Mouse (Mus musculus) ES-CJ7 (cell line): ENCODE measurements around the gene Ggt6.

Experiments used
- DNase-seq: peaks from one replicate; pipeline ENCODE4 v3.0.0; 2011; ENCODE audit warnings: low read depth, low spot score

The Ggt6 gene

DNA sequence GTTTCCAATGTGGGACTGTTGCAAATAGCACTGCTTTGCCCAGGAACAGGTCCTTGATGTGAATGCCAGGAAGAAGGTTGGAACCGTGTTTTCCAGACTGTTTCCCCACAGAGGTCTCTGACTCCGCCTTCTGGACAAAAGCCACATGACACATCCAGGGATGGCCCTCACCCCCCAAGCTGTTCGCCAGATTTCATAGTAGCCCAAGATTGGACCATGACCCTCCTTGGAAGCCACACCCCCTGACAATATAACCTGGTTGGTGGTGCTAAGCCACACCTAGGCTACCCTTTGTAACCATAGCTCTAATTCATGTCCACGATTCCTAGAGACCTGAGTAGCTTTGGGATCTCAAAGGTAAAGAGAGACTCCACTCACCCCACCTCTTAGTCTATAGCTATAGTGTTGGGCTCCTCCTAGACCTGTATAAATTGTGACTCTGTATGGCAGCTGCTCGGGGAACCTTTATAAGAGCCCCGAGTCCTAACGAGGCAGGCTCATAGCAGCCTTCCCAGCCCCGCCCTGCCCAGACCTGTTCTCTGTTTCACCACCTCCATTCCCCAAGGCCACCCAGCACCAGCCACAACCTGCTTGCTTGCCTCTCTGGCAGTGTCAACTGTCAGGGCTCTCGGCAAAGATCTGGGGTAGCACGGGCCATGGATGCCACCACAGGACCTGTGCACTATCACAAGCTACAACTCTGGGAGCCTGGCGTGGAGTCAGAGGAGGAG lies at the start of gene Ggt6:
TSS of gene Ggt6 (plus strand) at position 564 of the 731 bp plus-strand sequence.
- peak; percentile 85 for DNase-seq

DNA sequence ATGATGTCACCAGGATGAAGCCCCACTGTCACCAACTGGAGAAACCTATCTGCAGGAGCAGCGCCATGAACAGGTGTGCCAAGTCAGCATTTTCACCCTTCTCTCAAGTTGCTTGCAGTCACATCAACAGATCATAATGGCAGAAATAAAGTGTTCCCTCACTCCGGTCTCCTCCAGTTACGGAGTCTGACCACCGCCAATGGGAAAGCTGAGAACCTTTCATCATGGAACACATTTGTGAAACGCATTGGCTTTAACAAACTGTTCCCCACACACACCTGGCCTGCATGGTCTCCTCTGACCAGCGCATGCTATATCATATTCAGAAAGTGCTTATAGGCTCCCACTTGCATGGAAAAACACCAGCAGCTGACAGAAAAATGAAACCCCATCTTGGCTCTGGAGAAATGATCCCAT lies 47.2 kb upstream of the Ggt6 start:
- no peak for DNase-seq

DNA sequence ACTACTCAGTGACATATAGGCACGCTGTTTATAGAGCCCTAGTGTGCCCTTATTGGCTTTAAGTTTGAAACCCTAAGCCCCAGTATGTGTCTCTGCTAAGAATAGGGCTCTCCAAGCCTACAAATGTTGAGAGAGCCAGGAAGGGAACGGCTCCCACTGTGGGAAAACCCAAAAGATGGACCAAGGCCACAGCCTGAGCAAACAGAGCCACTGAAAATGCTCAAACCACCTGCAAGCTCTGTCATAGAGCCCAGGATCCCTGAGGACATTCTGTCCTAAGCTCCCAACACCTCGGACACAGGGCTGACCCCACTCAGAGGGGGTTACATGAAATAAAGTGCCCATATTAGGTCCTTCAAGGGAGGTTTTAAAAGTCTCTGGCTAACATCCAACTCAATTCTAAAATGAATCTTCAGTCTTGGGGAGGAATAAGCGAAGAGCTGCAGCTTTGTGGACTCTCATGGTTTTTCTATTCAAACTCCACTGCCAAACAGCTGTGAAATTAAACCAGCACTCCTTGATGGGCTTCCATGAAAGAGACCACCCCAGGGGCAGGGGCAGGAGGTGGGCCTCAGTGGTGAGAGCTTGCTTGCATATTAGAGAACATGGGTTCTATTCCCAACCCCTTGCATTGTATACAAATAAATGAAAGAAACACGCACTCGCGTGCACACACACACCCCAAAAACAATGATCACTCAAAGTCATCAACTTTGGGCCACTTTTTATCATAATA lies 45.8 kb upstream of the Ggt6 start:
- no peak for DNase-seq

DNA sequence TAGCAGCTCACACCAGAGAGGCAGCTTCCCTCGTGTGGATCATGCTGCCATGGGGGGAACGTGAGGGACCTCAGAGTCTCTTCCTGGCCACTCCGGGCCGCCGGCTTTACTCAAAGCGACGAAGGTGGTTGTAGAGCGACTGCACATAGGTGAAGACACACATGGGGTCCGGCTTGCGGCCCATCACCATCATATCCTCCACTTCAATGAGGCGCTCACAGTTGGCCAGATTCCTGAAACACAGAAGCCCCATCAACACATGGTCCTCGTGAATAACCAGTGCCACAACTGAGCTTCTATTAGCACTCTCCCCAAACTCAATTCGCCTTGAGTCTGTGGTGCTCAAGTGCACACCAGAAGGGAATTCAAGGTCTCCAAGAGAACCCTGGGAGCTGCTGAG lies 44.1 kb upstream of the Ggt6 start:
- DNase-seq, result no peak

DNA sequence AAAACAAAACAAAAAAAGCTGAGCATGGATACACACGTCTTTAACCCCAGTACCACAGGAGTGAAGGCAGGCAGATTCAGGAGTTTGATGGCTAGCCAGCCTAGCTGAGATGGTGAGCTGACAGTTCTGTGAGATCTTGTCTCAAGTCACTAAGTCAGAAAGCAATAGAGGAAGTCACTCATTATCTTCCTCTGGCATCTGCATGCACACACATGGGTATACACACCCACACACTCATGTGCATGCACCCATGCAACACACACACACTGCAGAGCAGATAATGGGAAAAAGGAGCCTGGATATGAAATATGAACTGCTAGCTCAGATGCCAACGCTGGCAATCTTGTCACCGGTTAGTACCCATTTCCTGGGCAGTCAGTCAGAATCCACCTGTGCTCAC lies 42.1 kb upstream of the Ggt6 start:
- DNase-seq, result no peak

DNA sequence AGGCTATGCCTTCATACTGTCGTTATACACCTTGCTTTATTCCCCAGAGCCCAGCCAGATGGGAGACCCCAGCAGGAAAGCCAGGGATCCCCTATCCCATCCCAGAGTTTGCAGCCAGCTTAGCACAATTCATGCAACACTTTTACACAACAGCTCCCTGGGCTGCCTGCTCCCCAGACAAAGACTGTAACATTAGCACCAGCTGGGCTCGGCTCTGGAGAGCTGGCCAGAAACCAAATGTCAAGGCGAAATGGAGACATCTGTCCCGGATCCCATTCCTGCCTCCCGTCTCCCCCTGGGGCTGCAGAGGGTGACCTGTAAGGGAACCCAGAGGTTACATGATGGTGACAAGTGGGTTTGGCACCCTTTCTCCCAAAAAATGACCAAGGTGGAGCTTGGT lies 41.7 kb upstream of the Ggt6 start:
- no peak for DNase-seq

DNA sequence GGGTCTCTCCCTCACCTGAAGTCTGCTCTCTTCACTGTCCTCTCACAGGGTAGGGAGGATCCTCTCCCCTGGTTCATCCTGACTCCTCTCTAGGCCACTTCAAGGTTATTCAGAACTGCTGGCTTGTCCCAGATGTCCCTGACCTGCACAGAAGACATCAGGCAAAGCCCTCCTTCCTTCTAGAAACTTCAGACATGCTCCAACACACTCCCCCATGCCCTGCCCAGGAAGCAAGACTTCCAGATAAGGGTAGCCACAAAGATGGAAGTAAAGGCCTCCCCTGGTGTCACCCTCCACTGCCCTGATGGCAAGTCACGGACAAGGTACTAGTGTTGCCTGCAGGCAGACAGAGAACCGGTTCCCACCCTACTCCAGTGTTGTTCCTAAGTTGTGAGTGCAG lies 40.6 kb upstream of the Ggt6 start:
- DNase-seq, result no peak

DNA sequence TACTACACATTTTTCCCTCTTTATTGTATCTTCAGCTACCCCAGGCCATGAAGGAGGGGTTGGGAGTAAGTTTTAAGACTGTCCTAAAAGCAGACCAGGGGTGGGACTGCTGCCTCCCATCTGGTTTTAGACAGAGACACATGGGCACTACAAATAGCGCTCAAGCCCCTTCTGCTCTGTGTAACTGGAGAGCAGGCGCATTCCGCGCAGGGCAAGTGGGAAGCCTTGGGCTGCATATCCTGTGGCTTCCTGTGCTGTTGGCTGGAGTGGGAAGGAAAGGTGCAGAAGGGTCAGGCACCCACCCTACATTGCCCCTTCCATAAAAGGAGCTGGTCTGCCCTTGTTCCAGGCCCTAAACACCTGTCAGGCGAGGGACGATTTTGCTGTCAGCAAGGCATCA lies 39.7 kb upstream of the Ggt6 start:
- no peak for DNase-seq

DNA sequence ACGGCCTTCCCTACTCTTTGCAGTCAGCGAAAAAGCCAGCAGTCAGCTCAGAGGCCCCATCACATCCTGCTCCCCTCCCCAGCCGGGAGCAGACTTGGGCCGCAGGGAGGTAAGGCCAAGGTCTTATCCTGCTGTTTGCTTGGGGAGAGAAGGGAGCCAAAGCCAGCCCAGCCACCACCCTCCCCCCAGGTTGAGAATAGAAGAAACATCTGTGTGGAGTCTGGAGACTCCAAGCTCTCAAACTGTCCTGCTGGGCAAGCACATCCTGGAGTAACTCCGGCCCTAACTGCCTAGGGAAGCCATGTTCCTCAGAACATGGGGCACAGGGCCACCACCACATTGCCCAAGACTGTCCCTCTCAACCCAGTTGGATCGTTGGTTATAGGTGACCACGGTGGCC lies 38.7 kb upstream of the Ggt6 start:
- DNase-seq, result no peak

DNA sequence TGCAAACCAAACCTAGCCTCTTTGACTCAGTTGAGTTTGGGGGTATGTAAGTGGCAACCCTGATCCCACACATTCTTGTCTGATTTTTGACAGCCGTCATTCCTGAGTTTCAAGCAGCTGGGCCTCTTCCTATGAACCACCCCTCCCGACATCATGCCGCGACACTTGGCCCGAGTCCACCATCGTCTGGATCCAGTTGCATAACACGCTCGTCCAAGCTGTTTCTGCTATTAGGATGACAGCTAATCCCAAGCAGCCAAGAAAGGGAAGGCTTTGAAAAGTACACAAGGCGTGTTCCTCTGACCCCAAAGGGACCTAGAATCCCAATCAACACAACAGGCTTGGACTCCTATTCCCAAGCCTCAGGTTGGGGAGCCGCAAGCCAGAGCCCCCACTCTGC lies 38.3 kb upstream of the Ggt6 start:
- DNase-seq, result no peak

DNA sequence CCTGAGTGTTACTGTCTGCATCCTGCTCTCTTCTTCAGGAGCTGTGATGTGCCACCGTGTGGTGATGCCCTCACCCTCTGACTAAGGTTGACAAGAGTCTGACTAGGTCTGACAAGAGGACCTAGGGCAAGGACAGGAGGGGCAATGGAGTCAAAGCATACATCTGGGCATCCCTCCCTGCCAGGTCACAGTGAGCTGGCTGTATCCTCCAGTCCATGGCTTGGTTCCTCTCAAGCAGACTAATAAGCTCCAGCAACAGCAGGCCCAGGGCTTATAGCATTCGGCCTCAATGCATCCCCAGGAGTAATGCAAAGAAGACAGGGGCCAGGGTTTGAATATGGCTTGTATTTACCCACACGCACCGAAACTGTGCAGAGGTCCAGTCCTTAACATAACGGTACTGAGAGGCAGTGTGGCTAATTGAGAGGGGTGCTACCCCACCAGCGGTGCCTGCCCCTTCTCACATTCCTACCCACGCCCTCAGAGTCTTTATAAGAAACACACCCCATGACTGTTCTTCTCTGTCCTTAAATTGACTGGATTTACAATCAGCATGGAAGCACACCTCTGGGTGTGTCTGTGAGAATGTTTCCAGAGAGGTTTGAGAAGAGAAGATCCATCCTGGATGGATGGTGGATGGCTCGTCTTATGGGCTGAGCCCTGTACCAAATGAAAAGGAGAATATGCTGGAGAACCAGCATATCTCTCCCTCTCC lies 37.4 kb upstream of the Ggt6 start:
- DNase-seq, result no peak

DNA sequence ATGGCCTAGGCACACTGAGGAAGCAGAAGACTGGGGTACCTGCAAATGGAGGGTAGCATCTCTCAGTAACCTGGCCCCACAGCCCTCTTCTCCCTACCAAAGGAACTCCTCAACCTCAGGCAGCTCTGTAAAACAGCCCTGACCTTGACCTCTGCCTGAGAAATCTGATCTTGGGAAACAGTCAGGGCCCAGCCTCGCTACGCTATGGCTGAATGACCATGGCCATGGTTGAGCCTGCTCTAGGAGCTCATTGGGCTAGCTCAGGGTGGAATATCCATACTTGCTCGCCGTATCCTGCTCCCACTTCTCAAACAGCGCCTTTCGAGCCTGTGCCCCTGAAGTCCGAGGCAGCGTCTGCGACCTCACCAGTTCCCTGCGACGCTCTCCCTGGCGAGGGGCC lies 34.3 kb upstream of the Ggt6 start:
- peak; percentile 76 for DNase-seq

DNA sequence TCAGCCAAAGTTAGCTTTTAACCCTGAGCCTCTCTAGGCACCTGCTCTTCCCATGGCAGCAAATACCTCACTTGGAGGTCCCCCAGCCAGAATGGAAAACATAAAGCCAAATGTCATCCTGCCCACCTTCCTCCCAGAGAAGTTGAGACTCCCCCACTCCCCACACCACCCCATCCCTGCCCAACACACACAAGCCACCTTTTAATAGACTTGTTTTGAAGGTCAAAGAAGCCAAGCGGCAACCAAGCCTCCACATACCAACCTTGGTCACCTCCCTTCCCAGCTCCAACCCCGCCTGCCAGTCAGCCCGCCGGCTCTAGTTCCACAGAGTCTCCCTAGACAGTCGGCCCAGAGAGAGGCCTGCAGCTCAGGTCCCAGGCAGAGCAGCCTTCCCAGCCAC lies 33.3 kb upstream of the Ggt6 start:
- DNase-seq, result peak; percentile 81

DNA sequence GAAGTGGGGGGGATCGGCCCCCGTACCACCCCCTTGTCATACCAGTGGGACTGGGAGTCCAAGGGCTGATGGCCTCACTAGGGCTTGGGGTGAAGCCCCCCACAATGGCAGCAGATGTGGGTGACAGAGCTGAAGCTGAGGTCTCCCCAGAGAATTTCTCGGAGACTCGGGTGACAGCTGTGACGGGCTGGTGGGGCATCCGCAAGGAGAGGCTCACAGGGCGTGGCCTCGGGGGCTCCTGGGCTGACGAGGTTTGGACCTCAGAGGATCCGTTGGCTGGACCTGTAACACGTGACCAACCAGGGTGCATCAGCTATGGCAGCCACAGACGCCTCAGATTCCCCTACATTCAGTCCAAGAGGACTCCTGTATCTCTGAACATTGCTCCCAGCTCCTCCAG lies 32.4 kb upstream of the Ggt6 start:
- no peak for DNase-seq

DNA sequence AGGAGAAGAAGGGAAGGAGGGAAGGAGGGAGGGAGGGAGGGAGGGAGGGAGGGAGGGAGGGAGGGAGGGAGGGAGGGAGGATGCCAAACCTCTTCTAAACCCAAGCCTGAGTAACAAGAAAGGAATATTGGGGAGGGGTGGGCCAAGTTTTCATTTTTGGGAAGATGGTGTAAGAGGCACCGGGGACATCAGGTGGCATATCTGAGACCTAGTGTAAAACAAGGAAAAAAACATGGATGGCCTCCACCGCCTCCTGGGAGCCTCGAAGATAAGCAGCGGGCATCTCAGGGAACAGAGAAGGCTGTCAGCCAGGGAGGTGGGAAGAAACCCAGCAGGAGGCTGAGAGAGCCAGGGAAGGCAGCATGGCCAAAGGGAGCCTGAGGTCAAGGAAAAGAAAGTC lies 29.8 kb upstream of the Ggt6 start:
- no peak for DNase-seq

DNA sequence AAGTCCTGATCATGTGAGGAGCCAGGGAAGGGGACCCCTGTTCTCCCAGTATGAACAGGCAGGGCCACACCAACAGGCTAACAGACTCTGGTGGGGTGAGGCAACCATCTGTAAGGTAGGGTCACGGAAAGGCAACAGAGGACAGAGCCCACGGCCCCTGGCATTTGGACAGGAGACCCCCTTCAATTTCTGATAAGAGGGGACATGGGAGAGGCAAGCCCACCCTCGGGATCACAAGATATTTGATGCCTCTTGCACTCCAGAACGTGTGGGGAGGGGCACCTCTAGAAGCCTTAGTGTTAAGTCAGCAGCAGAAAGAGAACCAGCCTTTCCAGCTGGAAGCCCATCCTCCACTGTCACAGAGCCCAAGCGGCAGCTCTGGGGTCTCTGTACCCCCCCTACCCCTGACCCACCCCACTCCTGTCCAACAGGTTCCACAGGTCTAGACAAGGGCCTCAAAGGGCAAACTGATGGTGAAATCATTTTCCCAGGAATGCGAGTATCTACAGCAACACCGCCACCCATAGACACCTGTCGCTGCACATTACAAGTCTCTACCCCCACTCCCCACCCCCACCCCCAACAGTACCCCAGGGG lies 29.1 kb upstream of the Ggt6 start:
- DNase-seq, result no peak

DNA sequence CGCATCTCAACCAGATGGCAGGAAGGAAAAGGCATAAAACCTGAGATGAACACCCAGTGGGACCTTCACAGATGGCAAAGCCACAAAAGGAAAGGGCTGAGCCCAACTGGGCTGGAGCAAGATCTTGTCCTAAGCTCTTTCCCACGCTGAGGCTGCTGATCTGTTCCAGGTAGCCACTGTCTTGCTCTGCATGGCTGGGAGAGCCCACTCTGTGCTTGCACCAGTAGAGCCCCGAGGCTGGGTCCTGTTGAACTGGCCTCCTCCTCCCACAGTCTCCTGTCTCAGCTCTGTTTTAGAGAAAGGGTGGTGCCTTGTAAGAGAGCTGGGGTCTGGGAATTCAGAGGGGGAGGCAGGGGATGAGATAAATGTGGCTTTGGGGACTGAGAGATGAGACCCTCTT lies 28.2 kb upstream of the Ggt6 start:
- no peak for DNase-seq

DNA sequence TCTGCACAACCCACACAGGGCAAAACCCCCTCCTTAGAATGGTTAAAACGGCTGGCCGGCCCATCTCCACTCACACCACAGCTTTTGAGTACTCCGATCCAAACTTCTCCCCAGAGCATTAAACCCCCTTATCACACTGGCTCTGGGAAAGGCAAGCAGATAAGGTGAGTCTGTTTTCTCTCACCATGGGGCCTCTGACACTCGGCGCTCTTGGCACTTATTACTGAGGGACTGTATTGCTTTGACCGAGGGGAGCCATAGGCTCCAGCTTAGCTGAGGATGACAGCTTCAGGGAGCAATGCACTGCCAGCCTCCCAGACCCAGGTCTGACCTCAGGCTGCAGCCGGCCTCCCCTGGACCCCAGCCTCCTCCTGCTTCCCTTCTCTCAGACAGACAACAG lies 27.8 kb upstream of the Ggt6 start:
- DNase-seq, result no peak

DNA sequence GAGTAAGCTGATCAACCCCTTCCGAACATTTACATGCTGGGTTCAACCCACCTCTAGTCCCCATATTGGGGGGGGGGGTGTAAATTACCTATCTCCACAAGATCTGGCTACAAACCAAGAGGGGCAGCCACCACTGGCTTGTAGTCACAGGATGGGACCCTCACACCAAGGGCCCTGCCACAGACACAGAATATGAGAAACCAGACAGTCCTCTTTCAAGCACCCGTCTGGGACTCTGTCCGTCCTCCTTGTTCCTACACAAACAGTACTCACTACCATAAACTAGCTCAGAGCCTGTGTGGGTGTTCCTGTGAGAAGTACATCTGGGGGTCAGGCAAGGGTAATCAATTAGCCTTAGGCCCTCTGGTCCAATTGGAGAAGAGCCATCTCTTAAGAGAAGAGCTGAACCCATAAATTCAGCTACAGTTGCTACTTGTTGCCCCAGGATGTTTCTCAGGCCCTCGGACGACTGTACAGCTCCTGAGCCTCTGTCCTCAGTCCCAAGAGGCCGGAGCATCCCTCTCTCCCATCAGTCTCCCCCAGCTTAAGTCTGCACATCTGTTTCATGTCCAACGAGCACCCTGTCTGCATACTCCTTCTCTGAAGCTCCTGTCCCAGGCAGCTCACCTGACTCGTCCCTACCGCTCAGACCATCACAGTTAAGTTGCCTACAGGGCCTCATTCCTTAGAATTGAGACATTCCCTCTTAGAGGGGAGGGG lies 26.7 kb upstream of the Ggt6 start:
- DNase-seq, result no peak

DNA sequence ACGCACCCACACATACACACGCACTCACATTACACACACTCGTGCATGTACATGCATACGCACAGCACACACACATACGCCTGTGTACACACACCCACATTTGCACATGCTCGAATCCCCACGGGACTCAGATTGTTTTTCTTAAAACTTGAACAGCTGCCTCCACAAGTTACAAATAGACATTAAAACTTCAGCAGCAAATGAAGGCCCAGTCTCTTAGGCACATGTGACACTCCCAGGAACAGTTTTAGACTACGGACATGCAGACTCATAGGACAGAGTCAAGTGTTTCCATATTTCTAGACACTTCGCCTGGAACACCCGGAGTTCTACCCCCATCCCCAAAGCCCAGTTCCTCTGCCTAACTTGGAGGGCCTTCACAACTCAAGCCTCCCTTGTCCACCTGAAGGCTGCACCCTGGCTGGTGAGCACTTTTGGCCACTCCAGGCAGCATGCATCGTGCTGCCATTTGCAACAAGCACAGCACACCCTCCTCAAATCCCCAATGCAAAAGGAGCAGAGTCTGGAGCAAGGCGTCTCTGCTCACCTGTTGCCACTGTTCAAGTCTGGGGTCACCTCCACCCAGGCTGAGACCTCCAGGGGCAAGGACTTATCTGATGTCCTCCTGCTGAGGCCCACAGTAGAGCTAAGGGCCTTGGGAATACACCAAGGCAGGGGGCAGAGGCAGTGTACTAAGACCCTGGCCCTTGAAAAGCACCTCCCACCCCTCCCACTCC lies 25.5 kb upstream of the Ggt6 start:
- no peak for DNase-seq

DNA sequence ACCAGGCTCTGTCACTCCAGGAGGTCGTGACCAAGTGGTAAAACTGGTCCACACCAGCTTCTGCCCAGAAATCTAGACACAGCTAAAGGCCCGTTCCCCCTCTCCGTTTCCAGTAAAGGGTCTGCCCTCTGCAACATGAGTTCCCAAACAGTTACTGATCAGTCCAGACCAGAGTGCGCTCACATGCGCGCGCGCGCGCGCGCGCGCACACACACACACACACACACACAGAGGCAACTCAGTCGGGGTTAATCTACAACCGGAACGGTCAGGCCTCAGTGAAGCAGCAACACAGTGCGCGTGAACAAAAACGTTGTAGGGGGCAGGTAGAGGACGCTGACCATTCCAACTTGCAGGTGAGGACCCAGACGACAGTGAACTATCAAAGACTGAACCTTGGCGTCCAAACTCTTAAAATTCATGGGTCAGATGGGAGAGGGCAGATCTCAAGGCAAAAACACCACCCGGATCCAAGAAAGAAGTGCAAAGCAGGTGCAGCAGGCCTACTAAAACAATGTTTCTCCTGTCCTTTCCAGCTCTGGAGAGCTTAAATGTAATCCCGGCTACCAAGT lies 24.7 kb upstream of the Ggt6 start:
- DNase-seq, result peak; percentile 83
